Mouse (Mus musculus): ENCODE measurements around the gene Lbhd1. TPM values are rescaled to one million over a fixed set of nuclear protein-coding genes. Genes with fewer than 3 reads are reported as not detected.

The Lbhd1 gene
- polyA plus RNA-seq, 1 experiment from 2014 or later, result 42.9 TPM

DNA sequence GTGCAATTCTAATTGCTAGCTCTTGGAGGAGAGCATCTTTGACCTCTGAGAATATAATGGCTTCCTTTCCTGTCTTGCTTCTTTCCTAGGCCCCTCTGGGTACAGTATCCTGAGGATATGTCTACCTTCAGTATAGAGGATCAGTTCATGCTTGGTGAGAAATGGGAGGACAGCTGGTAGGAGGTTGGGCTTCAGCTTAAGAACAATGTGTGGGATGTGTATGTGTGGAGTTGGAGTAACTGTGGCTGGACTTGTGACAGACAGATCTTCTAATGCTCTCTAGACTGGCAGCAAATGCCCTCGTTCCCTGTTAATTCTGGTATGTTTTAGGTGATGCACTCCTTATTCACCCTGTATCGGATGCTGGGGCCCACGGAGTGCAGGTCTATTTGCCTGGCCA, 30.7 kb downstream of the Lbhd1 start:
- H3K9ac ChIP-seq, result no peak overlapping the region
- peaks cover 80% of the 10 kb centered on the region for H3K36me3 ChIP-seq (replicated peaks)
- no peaks in the 10 kb centered on the region for H3K27me3 ChIP-seq
- H3K27ac ChIP-seq (replicated peaks), result no peak overlapping the region
- H3K4me1 ChIP-seq (replicated peaks), result peaks cover 6% of the 10 kb centered on the region
- 85% methylated on average over 3 of the region's 3 CpGs for WGBS (ENCODE audit: insufficient replicate concordance)
- no peak for ATAC-seq (ENCODE audit: insufficient read depth)
- no peaks in the 10 kb centered on the region for H3K9me3 ChIP-seq (replicated peaks)
- no peak overlapping the region for H3K4me2 ChIP-seq
- H3K4me3 ChIP-seq (replicated peaks), result no peak overlapping the region

DNA sequence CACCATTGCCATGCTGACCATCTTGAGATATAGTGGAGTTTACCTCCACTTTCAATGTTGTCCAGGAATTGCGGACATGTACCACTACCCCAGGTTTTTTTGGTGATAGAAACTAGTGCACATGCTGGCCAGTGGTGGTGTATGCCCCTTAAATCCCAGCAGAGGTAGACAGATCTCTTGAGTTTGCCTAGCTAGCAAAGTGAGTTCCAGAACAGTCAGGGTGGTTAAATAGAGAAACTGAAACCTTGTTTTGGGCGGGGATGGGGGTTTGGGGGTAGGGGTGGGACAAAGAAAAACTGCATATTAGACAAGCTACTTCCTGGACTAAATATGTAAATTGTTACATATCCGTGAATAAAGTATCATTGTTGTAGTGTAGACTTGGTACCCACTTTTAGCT, 35.5 kb downstream of the Lbhd1 start:
- Histone ChIP-seq H3K9ac (no peak overlapping the region), H3K27me3 (no peaks in the 10 kb centered on the region), H3K27ac (replicated peaks) (no peak overlapping the region), H3K4me3 (replicated peaks) (no peak overlapping the region), H3K4me1 (replicated peaks) (peaks cover 43% of the 10 kb centered on the region), H3K4me2 (no peak overlapping the region), H3K36me3 (replicated peaks) (peaks cover 40% of the 10 kb centered on the region), H3K9me3 (replicated peaks) (no peaks in the 10 kb centered on the region)
- 67% methylated on average over 3 of the region's 3 CpGs for WGBS (ENCODE audit: insufficient replicate concordance)
- no peak for ATAC-seq (ENCODE audit: insufficient read depth)

DNA sequence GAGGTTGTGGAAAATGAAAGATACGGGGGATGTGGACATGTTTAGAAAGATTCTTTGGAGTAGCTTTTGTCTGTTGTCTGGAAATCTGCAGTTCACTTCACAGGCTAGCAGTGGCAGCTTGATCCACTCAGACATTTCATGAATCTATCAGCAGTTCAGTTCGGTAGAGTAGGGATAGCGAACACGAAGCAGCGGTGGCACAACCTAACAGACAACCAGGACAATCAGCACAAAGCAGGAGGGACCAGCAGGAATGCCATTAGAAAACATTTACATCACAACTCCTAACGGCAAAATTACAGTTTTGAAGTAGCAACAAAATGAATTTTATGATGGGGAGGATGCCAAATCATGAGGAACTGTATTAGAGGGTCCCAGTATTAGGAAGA, 36.1 kb downstream of the Lbhd1 start:
- H3K4me2 ChIP-seq, result peak overlapping the region; percentile 88
- H3K36me3 ChIP-seq (replicated peaks), result peaks cover 37% of the 10 kb centered on the region
- peak overlapping the region; percentile 96 for H3K27ac ChIP-seq (replicated peaks)
- ATAC-seq (ENCODE audit: insufficient read depth), result no peak
- no peaks in the 10 kb centered on the region for H3K9me3 ChIP-seq (replicated peaks)
- WGBS (ENCODE audit: insufficient replicate concordance), result 64% methylated on average over 6 of the region's 6 CpGs
- peak overlapping the region; percentile 85; the same call in 1 of the 2 replicates for H3K9ac ChIP-seq
- H3K27me3 ChIP-seq, result no peaks in the 10 kb centered on the region
- peaks cover 46% of the 10 kb centered on the region for H3K4me1 ChIP-seq (replicated peaks)
- H3K4me3 ChIP-seq (replicated peaks), result peak overlapping the region; percentile 90

DNA sequence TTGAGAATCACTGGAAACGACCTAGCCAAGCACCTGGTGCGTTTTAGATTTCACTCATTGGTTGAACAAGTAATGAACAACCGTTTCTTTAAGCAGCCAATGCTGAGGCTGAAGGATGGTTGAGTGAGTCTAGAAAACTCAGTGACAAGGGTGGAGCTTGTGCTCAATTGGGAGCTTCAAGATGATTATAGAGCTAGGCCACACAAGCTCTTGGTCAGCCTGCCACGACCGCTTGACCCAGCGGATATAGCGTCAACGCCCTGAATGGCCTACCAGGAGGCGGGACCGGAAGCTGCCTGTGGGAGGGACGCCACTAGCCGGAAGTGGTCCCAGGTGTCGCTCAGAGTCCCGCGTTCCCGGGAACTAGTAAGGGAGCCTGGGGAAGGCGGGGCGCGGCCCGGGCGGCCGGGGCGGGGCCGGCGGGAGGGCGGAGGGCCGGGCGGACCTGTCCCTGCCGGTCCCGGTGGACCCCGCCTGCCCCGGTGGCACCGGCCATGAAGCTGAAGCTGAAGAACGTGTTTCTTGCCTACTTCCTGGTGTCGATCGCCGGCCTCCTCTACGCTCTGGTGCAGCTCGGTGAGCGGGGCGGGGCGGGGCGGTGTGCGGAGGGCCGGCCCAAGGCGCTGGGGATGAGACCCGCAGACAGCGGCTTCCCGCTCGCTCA, 36.7 kb downstream of the Lbhd1 start, which contains the start of gene B3gat3:
Gene B3gat3 (plus strand): TSS at position 302 of the 664 bp plus-strand sequence.
- 2% methylated on average over 50 of the region's 50 CpGs for WGBS (ENCODE audit: insufficient replicate concordance)
- peak within 1 kb of the TSS; percentile 85 for H3K9ac ChIP-seq
- ATAC-seq (ENCODE audit: insufficient read depth), result peak; percentile 95
- no peaks in the 10 kb centered on the region for H3K27me3 ChIP-seq
- peak within 1 kb of the TSS; percentile 90 for H3K4me3 ChIP-seq (replicated peaks)
- peaks cover 45% of the 10 kb centered on the region for H3K4me1 ChIP-seq (replicated peaks)
- H3K4me2 ChIP-seq, result peak within 1 kb of the TSS; percentile 88
- H3K36me3 ChIP-seq (replicated peaks), result peaks cover 33% of the 10 kb centered on the region
- H3K27ac ChIP-seq (replicated peaks), result peak within 1 kb of the TSS; percentile 96
- H3K9me3 ChIP-seq (replicated peaks), result no peaks in the 10 kb centered on the region

DNA sequence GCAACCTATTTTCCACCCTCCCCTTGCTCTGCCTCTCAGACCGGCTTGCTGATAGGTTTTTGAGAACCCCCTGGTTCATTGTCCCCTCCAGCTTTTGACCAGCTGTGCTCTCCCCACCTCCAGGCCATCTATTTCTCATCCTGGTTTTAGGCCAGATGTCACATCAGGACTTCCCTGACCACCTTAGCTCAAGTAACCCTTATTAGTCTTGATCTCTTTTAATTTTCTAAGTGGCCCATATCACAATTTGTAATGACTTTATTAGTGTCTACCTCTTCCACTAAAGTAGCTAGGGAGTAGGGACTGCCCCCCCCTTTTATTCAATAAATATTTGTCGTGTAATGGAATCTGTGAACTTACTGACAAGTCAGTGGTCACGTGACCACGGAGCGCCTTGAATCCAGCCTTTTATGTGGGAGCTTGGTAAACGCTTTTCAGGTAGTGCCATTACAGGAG, 37.3 kb downstream of the Lbhd1 start:
- Histone ChIP-seq H3K9ac (peak overlapping the region; percentile 85), H3K4me1 (replicated peaks) (peaks cover 45% of the 10 kb centered on the region), H3K4me3 (replicated peaks) (peak overlapping the region; percentile 90), H3K27me3 (no peaks in the 10 kb centered on the region), H3K9me3 (replicated peaks) (no peaks in the 10 kb centered on the region), H3K36me3 (replicated peaks) (peaks cover 33% of the 10 kb centered on the region), H3K4me2 (peak overlapping the region; percentile 88), H3K27ac (replicated peaks) (peak overlapping the region; percentile 96)
- WGBS (ENCODE audit: insufficient replicate concordance), result 2% methylated on average over 6 of the region's 6 CpGs
- peak; percentile 19 for ATAC-seq (ENCODE audit: insufficient read depth)

DNA sequence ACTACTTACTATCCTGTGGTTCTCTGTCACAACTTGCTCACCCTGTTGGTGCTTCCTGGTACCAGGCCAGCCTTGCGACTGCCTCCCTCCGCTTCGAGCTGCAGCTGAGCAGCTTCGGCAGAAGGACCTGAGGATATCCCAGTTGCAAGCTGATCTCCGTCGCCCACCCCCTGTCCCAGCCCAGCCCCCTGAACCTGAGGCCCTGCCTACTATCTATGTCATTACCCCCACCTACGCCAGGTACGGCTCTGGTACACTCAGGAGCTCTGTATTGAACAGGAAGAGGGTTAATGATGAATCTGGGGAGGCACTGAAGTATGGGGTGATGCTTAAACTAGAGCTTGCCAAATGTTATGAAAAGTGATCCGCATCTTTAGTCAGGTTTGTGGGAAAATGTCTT, 38.2 kb downstream of the Lbhd1 start:
- Histone ChIP-seq H3K27me3 (no peaks in the 10 kb centered on the region), H3K36me3 (replicated peaks) (peaks cover 33% of the 10 kb centered on the region), H3K27ac (replicated peaks) (peak overlapping the region; percentile 96), H3K4me3 (replicated peaks) (peak overlapping the region; percentile 90), H3K9ac (peak overlapping the region; percentile 85), H3K4me2 (peak overlapping the region; percentile 88), H3K4me1 (replicated peaks) (peaks cover 54% of the 10 kb centered on the region), H3K9me3 (replicated peaks) (no peaks in the 10 kb centered on the region)
- WGBS (ENCODE audit: insufficient replicate concordance), result 82% methylated on average over 9 of the region's 9 CpGs
- no peak for ATAC-seq (ENCODE audit: insufficient read depth)

DNA sequence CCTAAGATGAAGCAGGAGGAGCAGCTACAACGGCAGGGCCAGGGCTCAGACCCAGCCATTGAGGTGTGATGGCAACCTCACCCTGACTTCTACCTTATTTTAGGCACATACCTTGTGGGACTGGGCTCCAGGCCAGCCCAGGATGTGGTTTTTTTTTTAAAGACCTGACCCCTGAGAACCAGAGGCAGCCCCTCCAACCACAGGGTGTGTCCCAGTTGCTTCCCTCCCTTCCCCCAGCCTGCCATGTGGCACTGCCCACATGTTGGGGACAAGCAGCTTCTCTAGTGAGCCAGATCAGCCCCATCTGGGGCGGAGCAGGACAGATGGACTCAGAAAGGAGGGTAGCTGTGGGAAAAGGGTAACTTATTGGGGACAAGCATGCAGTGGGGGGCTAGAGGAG, 43.2 kb downstream of the Lbhd1 start:
- WGBS (ENCODE audit: insufficient replicate concordance), result 39% methylated on average over 2 of the region's 2 CpGs
- H3K4me2 ChIP-seq, result peak overlapping the region; percentile 1; the same call in 1 of the 2 replicates
- H3K4me1 ChIP-seq (replicated peaks), result peaks cover 82% of the 10 kb centered on the region
- H3K4me3 ChIP-seq (replicated peaks), result no peak overlapping the region
- peak overlapping the region; percentile 92; the same call in 1 of the 2 replicates for H3K27ac ChIP-seq (replicated peaks)
- peaks cover 46% of the 10 kb centered on the region for H3K36me3 ChIP-seq (replicated peaks)
- no peaks in the 10 kb centered on the region for H3K9me3 ChIP-seq (replicated peaks)
- H3K9ac ChIP-seq, result no peak overlapping the region
- ATAC-seq (ENCODE audit: insufficient read depth), result no peak
- H3K27me3 ChIP-seq, result no peaks in the 10 kb centered on the region

DNA sequence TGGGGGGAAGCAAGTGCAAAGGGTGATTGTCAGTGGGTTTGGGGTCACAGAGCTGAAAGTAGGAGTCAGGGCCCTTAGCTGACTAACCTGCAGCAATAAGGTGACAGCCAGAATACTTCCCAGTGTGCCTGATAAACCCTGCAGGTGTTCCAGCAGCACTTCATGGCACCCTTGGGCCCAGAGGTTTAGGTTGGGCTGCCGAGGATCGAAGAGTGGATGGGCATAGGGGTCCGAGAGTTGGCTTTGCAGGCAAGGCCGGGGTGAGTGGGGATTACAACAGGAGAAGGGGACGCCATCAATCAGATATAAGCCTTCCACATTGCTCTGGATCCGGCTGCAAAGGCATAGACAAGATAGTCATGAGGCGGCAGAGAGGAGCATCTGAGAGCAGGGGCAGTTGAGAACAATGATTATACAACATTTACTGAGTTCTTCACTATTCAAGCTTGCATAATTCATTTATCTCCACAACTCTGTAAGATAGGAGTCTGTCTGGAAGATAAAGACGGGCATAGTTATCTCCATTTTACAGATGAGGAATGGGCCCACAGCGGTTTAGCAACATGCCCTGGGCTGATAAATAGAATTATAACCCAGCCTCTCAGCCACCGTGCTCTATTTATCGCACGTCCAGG, 44.5 kb downstream of the Lbhd1 start:
- Histone ChIP-seq H3K4me3 (replicated peaks) (peak overlapping the region; percentile 89), H3K4me2 (peak overlapping the region; percentile 99), H3K4me1 (replicated peaks) (peaks cover 71% of the 10 kb centered on the region), H3K9ac (no peak overlapping the region), H3K27me3 (no peaks in the 10 kb centered on the region), H3K36me3 (replicated peaks) (peaks cover 49% of the 10 kb centered on the region), H3K9me3 (replicated peaks) (no peaks in the 10 kb centered on the region), H3K27ac (replicated peaks) (peak overlapping the region; percentile 92)
- ATAC-seq (ENCODE audit: insufficient read depth), result peak; percentile 44
- 28% methylated on average over 12 of the region's 12 CpGs for WGBS (ENCODE audit: insufficient replicate concordance)

DNA sequence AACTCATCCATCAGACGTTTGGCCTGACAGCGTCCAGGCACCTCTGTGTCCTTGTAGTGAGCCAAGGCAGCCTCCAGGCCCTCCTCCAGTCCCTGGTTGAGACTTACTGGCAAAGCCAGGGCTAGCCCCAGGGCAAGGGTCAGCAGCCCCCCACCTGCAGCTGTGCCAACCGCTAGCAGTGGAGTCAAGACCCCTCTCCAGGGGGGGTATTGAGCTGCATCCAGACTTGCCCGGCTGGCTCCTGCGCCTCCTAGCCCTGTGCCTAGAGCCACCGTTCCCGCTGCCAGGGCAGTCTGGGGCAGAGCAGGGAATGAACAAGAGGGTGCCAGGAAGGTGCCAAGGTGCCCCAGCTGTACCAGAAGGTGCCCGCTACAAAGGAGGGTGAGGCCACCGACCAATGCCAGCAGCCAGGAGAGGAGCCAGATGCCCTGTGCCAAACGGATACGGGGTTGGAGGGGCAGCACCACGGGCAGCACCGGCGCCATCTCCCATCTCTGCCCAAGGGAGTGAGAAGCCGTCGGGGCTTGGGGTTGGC, 45.2 kb downstream of the Lbhd1 start:
- WGBS (ENCODE audit: insufficient replicate concordance), result 32% methylated on average over 16 of the region's 16 CpGs
- ATAC-seq (ENCODE audit: insufficient read depth), result peak; percentile 6
- H3K36me3 ChIP-seq (replicated peaks), result peaks cover 52% of the 10 kb centered on the region
- H3K9ac ChIP-seq, result peak overlapping the region; percentile 86
- H3K4me3 ChIP-seq (replicated peaks), result peak overlapping the region; percentile 89
- peaks cover 64% of the 10 kb centered on the region for H3K4me1 ChIP-seq (replicated peaks)
- peak overlapping the region; percentile 99 for H3K4me2 ChIP-seq
- H3K27ac ChIP-seq (replicated peaks), result peak overlapping the region; percentile 92
- H3K27me3 ChIP-seq, result no peaks in the 10 kb centered on the region
- H3K9me3 ChIP-seq (replicated peaks), result no peaks in the 10 kb centered on the region

DNA sequence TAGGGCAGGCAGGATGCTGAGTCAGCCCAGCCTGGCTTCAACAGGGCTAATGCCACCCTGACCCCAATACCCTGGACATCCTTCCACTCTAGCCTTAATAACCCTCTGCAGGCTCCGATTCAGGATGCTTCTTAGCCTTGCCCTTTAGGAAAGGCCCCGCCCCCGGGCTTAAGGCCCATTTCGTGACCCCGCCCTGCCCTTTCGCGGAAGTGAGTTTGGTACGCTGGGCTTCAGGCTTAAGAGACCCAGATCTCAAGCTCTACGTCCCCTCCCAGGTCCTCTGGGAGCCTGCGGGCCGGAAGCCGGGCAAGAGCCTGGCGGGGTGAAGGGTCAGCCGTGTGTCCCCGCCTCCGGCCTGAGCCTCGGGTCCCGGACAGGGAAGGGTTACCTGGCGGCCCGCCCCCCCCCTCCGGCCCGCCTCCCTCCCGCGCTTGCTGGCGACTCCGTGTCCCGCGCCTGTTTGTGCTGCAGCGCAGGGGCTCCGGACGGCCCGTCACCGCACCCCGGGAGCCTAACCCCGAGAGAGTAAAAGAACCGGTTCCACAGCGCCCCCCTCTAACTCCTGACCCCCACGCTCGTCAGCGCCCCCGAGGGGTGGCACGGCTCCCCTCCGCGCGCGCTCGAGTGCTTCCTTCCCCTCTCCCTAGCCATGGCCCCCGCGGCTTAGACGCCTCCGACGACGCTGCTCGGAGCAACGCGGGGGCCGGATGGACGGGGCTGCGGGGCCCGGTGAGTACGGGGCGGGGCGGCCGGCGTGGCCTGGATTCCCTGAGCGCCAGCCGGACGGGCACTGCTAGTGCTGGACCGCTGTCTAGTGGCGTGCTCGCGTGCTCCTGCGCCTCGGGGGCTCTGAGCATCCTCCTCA, 45.9 kb downstream of the Lbhd1 start, which contains the start of the genes Rom1 and Eml3:
Gene Rom1 (minus strand): TSS at position 133 of the 865 bp plus-strand sequence.
Gene Eml3 (plus strand): TSS at position 329 of the 865 bp plus-strand sequence.
- H3K4me2 ChIP-seq, result peak within 1 kb of the TSS; percentile 99
- peaks cover 58% of the 10 kb centered on the region for H3K4me1 ChIP-seq (replicated peaks)
- H3K36me3 ChIP-seq (replicated peaks), result peaks cover 54% of the 10 kb centered on the region
- peak within 1 kb of the TSS; percentile 92 for H3K27ac ChIP-seq (replicated peaks)
- no peaks in the 10 kb centered on the region for H3K9me3 ChIP-seq (replicated peaks)
- under 1% methylated on average over 73 of the region's 74 CpGs for WGBS (ENCODE audit: insufficient replicate concordance)
- peak within 1 kb of the TSS; percentile 86 for H3K9ac ChIP-seq
- ATAC-seq (ENCODE audit: insufficient read depth), result peak; percentile 74
- H3K4me3 ChIP-seq (replicated peaks), result peak within 1 kb of the TSS; percentile 89
- H3K27me3 ChIP-seq, result no peaks in the 10 kb centered on the region

Measured in liver, embryonic 15.5 days (tissue).